In genomic region chr9:119408898-119409664, GRCm38 (mm10) we compare ENCODE assay signal across 14 mouse cellular contexts. TPM values are rescaled to one million over a fixed set of nuclear protein-coding genes. Genes with fewer than 3 reads are reported as not detected.
DNase-seq lines count a peak whose midpoint lies in the region; ATAC-seq and TF ChIP-seq lines count a peak whose summit lies in the region.
"Had no signal": no experiment of that assay in that cellular context is flagged by ENCODE, and none has a peak within 500 bp of the region (broad histone marks: within the 10 kb centered on the region; RNA-seq: fewer than 3 reads in every experiment).

No protein-coding gene starts in this region.

- 85% methylated on average over 11 of the region's 11 CpGs for WGBS in limb, embryonic 12.5 days
- 91% methylated on average over 11 of the region's 11 CpGs for WGBS in limb, embryonic 10.5 days

- H3K4me3 ChIP-seq in limb, embryonic 12.5 days (replicated peaks): no peak overlapping the region
- H3K4me3 ChIP-seq in limb, embryonic 10.5 days: no peak overlapping the region
- H3K4me3 ChIP-seq in gastrocnemius, adult 2 months: peak overlapping the region; percentile 80
- H3K4me3 ChIP-seq: midbrain, embryonic 15.5 days had no signal

- no peak overlapping the region for H3K9ac ChIP-seq in limb, embryonic 12.5 days (replicated peaks)
- H3K9ac ChIP-seq: midbrain, embryonic 15.5 days had no signal

- ATAC-seq in limb, embryonic 12.5 days (ENCODE audit: insufficient number of reproducible peaks, insufficient read depth, low FRiP score, low TSS enrichment, low read depth): no peak
- ATAC-seq: midbrain, embryonic 15.5 days; Patski had no signal

- intact Hi-C loops in gastrocnemius, adult 2 months (cut with DNase I): no loop called here
- intact Hi-C loops in left cerebral cortex, postnatal 10 days (cut with DNase I): no loop called here

- H3K27me3 ChIP-seq in limb, embryonic 12.5 days: no peaks in the 10 kb centered on the region
- no peaks in the 10 kb centered on the region for H3K27me3 ChIP-seq in limb, embryonic 10.5 days (ENCODE audit: low read depth, poor library complexity, severe bottlenecking)
- H3K27me3 ChIP-seq: midbrain, embryonic 15.5 days; Patski had no signal

- peak; percentile 92 for DNase-seq in heart, adult 11 months
- DNase-seq in heart, adult 8-10 months (ENCODE audit: low spot score): no peak
- no peak for DNase-seq in limb, embryonic 10.5 days (ENCODE audit: low spot score)
- DNase-seq in gastrocnemius, adult 2 months: peak; percentile 80
- DNase-seq in kidney, postnatal 10 days: peak; percentile 28
- DNase-seq in natural killer cell, adult 2 months (ENCODE audit: low spot score in 2 of 2): no peak
- no peak for DNase-seq in left cerebral cortex, postnatal 10 days (ENCODE audit: extremely low spot score in 1 of 2, low spot score in 2 of 2)
- DNase-seq: adrenal gland, postnatal 10 days; cerebellum, adult 18-20 months; lung, adult 2 months had no signal

- peaks cover 41% of the 10 kb centered on the region for H3K4me1 ChIP-seq in limb, embryonic 12.5 days (replicated peaks)
- peaks cover 37% of the 10 kb centered on the region for H3K4me1 ChIP-seq in limb, embryonic 10.5 days

- peaks cover 20% of the 10 kb centered on the region; the same call in 1 of the 2 replicates for H3K9me3 ChIP-seq in limb, embryonic 12.5 days
- H3K9me3 ChIP-seq in limb, embryonic 10.5 days (replicated peaks): peaks cover 3% of the 10 kb centered on the region; the same call in 1 of the 2 replicates
- H3K9me3 ChIP-seq: midbrain, embryonic 15.5 days had no signal

- peaks cover 43% of the 10 kb centered on the region for H3K36me3 ChIP-seq in limb, embryonic 12.5 days
- H3K36me3 ChIP-seq in limb, embryonic 10.5 days: peaks cover 89% of the 10 kb centered on the region
- H3K36me3 ChIP-seq: midbrain, embryonic 15.5 days had no signal

- no peak overlapping the region for H3K4me2 ChIP-seq in limb, embryonic 12.5 days
- H3K4me2 ChIP-seq: midbrain, embryonic 15.5 days had no signal

- no peak for TF ChIP-seq CTCF in gastrocnemius, adult 2 months (IDR thresholded peaks at IDR 0.05)

- peak overlapping the region; percentile 59; the same call in 1 of the 2 replicates for H3K27ac ChIP-seq in limb, embryonic 12.5 days
- H3K27ac ChIP-seq in limb, embryonic 10.5 days: no peak overlapping the region
- peak overlapping the region; percentile 95 for H3K27ac ChIP-seq in gastrocnemius, adult 2 months
- H3K27ac ChIP-seq: midbrain, embryonic 15.5 days had no signal

RNA-seq across cellular contexts. Expression of gene Acvr2b, which starts 7.2 kb away (rescaled TPM):
- total RNA-seq in heart, adult 8-10 months (2022): 1 to 10 TPM; 3.5 to 7.6 (median 5.4) TPM
- 48.9 and 50.5 TPM in 2 replicates for polyA plus RNA-seq in limb, embryonic 12.5 days (2016; fragmentation: Nextera tagmentation; extraction: Ambion mirVana)
- polyA plus RNA-seq in limb, embryonic 10.5 days (2016; fragmentation: Nextera tagmentation; extraction: Ambion mirVana): 74.7 and 92.6 TPM in 2 replicates
- 10 to 100 TPM; 14.5 to 20.6 TPM for total RNA-seq in gastrocnemius, adult 2 months (2021)
- 10 to 100 TPM; 11.9 to 12.2 TPM for total RNA-seq in left cerebral cortex, postnatal 10 days (2021)

RNA-seq across cellular contexts. Expression of gene Exog, which starts 35.7 kb away (rescaled TPM):
- total RNA-seq in heart, adult 8-10 months (2022): 1 to 10 TPM; 2.4 to 3.3 (median 2.8) TPM
- 48.5 and 50.8 TPM in 2 replicates for polyA plus RNA-seq in limb, embryonic 12.5 days (2016; fragmentation: Nextera tagmentation; extraction: Ambion mirVana)
- polyA plus RNA-seq in limb, embryonic 10.5 days (2016; fragmentation: Nextera tagmentation; extraction: Ambion mirVana): 39.7 and 44.6 TPM in 2 replicates
- 1 to 10 TPM; 1.6 to 2.3 TPM for total RNA-seq in gastrocnemius, adult 2 months (2021)
- 10 to 100 TPM; 26.5 to 26.7 TPM for total RNA-seq in left cerebral cortex, postnatal 10 days (2021)

RNA-seq across cellular contexts. Expression of gene Slc22a14, which starts 43.7 kb away (rescaled TPM):
- total RNA-seq in heart, adult 8-10 months (2022): under 1 TPM in 2 of 4 experiments, not detected in 2; 0.31 to 0.47 TPM
- not detected in 2 replicates for polyA plus RNA-seq in limb, embryonic 12.5 days (2016; fragmentation: Nextera tagmentation; extraction: Ambion mirVana)
- not detected in 2 replicates for polyA plus RNA-seq in limb, embryonic 10.5 days (2016; fragmentation: Nextera tagmentation; extraction: Ambion mirVana)
- total RNA-seq in gastrocnemius, adult 2 months (2021): not detected
- total RNA-seq in left cerebral cortex, postnatal 10 days (2021): not detected
- total RNA-seq: left cerebral cortex, adult 8-10 months had no signal
- polyA plus RNA-seq: midbrain, embryonic 15.5 days had no signal

RNA-seq across cellular contexts. Expression of gene Xylb, which starts 51.9 kb away (rescaled TPM):
- under 1 TPM; 0.25 to 0.41 (median 0.39) TPM for total RNA-seq in heart, adult 8-10 months (2022)
- 7.6 and 8.3 TPM in 2 replicates for polyA plus RNA-seq in limb, embryonic 12.5 days (2016; fragmentation: Nextera tagmentation; extraction: Ambion mirVana)
- 11.4 and 12.8 TPM in 2 replicates for polyA plus RNA-seq in limb, embryonic 10.5 days (2016; fragmentation: Nextera tagmentation; extraction: Ambion mirVana)
- under 1 TPM; 0.13 to 0.14 TPM for total RNA-seq in gastrocnemius, adult 2 months (2021)
- total RNA-seq in left cerebral cortex, postnatal 10 days (2021): 1 to 10 TPM; 4.0 to 4.4 TPM

Comparison
In these comparisons a context has a peak if more than half of its experiments do, and no peak if none do; other contexts are left out.
1. DNase-seq: peak in heart, adult 11 months (single experiment), gastrocnemius, adult 2 months (single experiment) and kidney, postnatal 10 days (single experiment); none in heart, adult 8-10 months (single experiment), limb, embryonic 10.5 days (single experiment), natural killer cell, adult 2 months (0 of 2) and left cerebral cortex, postnatal 10 days (0 of 2).
2. RNA of gene Exog, which starts 35.7 kb away (total RNA-seq): 26.5 to 26.7 TPM in left cerebral cortex, postnatal 10 days; 2.4 to 3.3 TPM in heart, adult 8-10 months and 1.6 to 2.3 TPM in gastrocnemius, adult 2 months; every median in the first group is over 4 times any median in the second.